Mouse (Mus musculus): Measurements from ENCODE around the gene Acvr2a. TPM values are rescaled to one million over a fixed set of nuclear protein-coding genes. Genes with fewer than 3 reads are reported as not detected.
"Not testable (repeated sequence)": the region's sequence is repeated elsewhere in the genome, so short reads cannot be mapped to it uniquely, and the experiment has no call there.

Gene Acvr2a
- polyA plus RNA-seq, 1 experiment from 2014 or later = 21.1 TPM

GRCm38 (mm10) chr2:48825878-48826277 lies 12.0 kb downstream of the Acvr2a start:
- no peaks in the 10 kb centered on the region for H3K36me3 ChIP-seq
- H3K9me3 ChIP-seq = no peaks in the 10 kb centered on the region
- peaks cover 3% of the 10 kb centered on the region; the same call in 1 of the 2 replicates for H3K4me1 ChIP-seq
- no peak overlapping the region for H3K27ac ChIP-seq
- H3K4me2 ChIP-seq (replicated peaks) = no peak overlapping the region
- no peak for ATAC-seq (ENCODE audit: low FRiP score, low read depth)
- no peak overlapping the region for H3K9ac ChIP-seq
- no peaks in the 10 kb centered on the region for H3K27me3 ChIP-seq
- 93% methylated on average over 2 of the region's 2 CpGs for WGBS
- no peak overlapping the region for H3K4me3 ChIP-seq

GRCm38 (mm10) chr2:48826380-48826779 lies 12.5 kb downstream of the Acvr2a start:
- no peak for ATAC-seq (ENCODE audit: low FRiP score, low read depth)
- Histone ChIP-seq H3K27me3 (no peaks in the 10 kb centered on the region), H3K36me3 (no peaks in the 10 kb centered on the region), H3K9ac (no peak overlapping the region), H3K9me3 (no peaks in the 10 kb centered on the region), H3K4me3 (no peak overlapping the region), H3K4me1 (peaks cover 3% of the 10 kb centered on the region; the same call in 1 of the 2 replicates), H3K4me2 (replicated peaks) (no peak overlapping the region), H3K27ac (no peak overlapping the region)

GRCm38 (mm10) chr2:48830492-48830891 lies 16.6 kb downstream of the Acvr2a start:
- Histone ChIP-seq H3K9me3 (no peaks in the 10 kb centered on the region), H3K9ac (no peak overlapping the region), H3K27ac (no peak overlapping the region), H3K36me3 (no peaks in the 10 kb centered on the region), H3K27me3 (no peaks in the 10 kb centered on the region), H3K4me1 (no peaks in the 10 kb centered on the region; the same call in 1 of the 2 replicates), H3K4me2 (replicated peaks) (no peak overlapping the region), H3K4me3 (no peak overlapping the region)
- WGBS = 76% methylated on average over 2 of the region's 2 CpGs
- ATAC-seq (ENCODE audit: low FRiP score, low read depth) = no peak

- ATAC-seq (ENCODE audit: low FRiP score, low read depth) = no peak
- Histone ChIP-seq H3K4me3 (no peak overlapping the region), H3K4me1 (no peaks in the 10 kb centered on the region), H3K27me3 (no peaks in the 10 kb centered on the region), H3K36me3 (no peaks in the 10 kb centered on the region), H3K9me3 (no peaks in the 10 kb centered on the region), H3K4me2 (replicated peaks) (no peak overlapping the region), H3K27ac (no peak overlapping the region), H3K9ac (no peak overlapping the region)
- WGBS = 74% methylated on average over 5 of the region's 5 CpGs
Observed at GRCm38 (mm10) chr2:48832305-48832704, 18.4 kb downstream of the Acvr2a start.

GRCm38 (mm10) chr2:48833884-48834450 lies 20.1 kb downstream of the Acvr2a start:
- H3K27me3 ChIP-seq = no peaks in the 10 kb centered on the region
- H3K27ac ChIP-seq = no peak overlapping the region
- WGBS = 82% methylated on average over 3 of the region's 3 CpGs
- H3K4me3 ChIP-seq = no peak overlapping the region
- H3K36me3 ChIP-seq = no peaks in the 10 kb centered on the region
- ATAC-seq (ENCODE audit: low FRiP score, low read depth) = no peak
- no peak overlapping the region for H3K4me2 ChIP-seq (replicated peaks)
- H3K9me3 ChIP-seq = no peaks in the 10 kb centered on the region
- no peak overlapping the region for H3K9ac ChIP-seq
- no peaks in the 10 kb centered on the region for H3K4me1 ChIP-seq

- Histone ChIP-seq H3K9ac (no peak overlapping the region), H3K9me3 (no peaks in the 10 kb centered on the region), H3K4me1 (no peaks in the 10 kb centered on the region), H3K27me3 (no peaks in the 10 kb centered on the region), H3K27ac (no peak overlapping the region), H3K4me3 (no peak overlapping the region), H3K4me2 (replicated peaks) (no peak overlapping the region), H3K36me3 (no peaks in the 10 kb centered on the region)
- 87% methylated on average over 3 of the region's 3 CpGs for WGBS
- ATAC-seq (ENCODE audit: low FRiP score, low read depth) = no peak
Observed at GRCm38 (mm10) chr2:48841611-48842470, 27.9 kb downstream of the Acvr2a start.

GRCm38 (mm10) chr2:48846689-48847398 lies 32.9 kb downstream of the Acvr2a start:
- Histone ChIP-seq H3K27me3 (no peaks in the 10 kb centered on the region), H3K9ac (no peak overlapping the region), H3K4me1 (no peaks in the 10 kb centered on the region), H3K9me3 (no peaks in the 10 kb centered on the region), H3K27ac (no peak overlapping the region), H3K4me3 (no peak overlapping the region), H3K36me3 (no peaks in the 10 kb centered on the region), H3K4me2 (replicated peaks) (no peak overlapping the region)
- ATAC-seq (ENCODE audit: low FRiP score, low read depth) = no peak
- WGBS = 66% methylated on average over 2 of the region's 2 CpGs

GRCm38 (mm10) chr2:48865596-48865995 lies 51.7 kb downstream of the Acvr2a start:
- not testable (repeated sequence) for H3K4me3 ChIP-seq; H3K27ac ChIP-seq; H3K27me3 ChIP-seq; ATAC-seq (ENCODE audit: low FRiP score, low read depth); H3K4me1 ChIP-seq; H3K36me3 ChIP-seq; H3K4me2 ChIP-seq (replicated peaks); H3K9ac ChIP-seq; H3K9me3 ChIP-seq
- 95% methylated on average over 6 of the region's 6 CpGs for WGBS

- no peak overlapping the region for H3K9ac ChIP-seq
- ATAC-seq (ENCODE audit: low FRiP score, low read depth) = no peak
- H3K4me1 ChIP-seq = no peaks in the 10 kb centered on the region
- H3K9me3 ChIP-seq = no peaks in the 10 kb centered on the region
- no peaks in the 10 kb centered on the region for H3K36me3 ChIP-seq
- H3K4me3 ChIP-seq = no peak overlapping the region
- no peak overlapping the region for H3K4me2 ChIP-seq (replicated peaks)
- H3K27ac ChIP-seq = no peak overlapping the region
- H3K27me3 ChIP-seq = no peaks in the 10 kb centered on the region
- 77% methylated on average over 5 of the region's 5 CpGs for WGBS
Observed at GRCm38 (mm10) chr2:48868199-48868913, 54.4 kb downstream of the Acvr2a start.

GRCm38 (mm10) chr2:48885945-48886344 lies 72.0 kb downstream of the Acvr2a start:
- Histone ChIP-seq H3K36me3 (peaks cover 6% of the 10 kb centered on the region), H3K9me3 (no peaks in the 10 kb centered on the region), H3K4me1 (peaks cover 3% of the 10 kb centered on the region; the same call in 1 of the 2 replicates), H3K27me3 (no peaks in the 10 kb centered on the region), H3K27ac (no peak overlapping the region), H3K4me3 (no peak overlapping the region), H3K9ac (no peak overlapping the region), H3K4me2 (replicated peaks) (no peak overlapping the region)
- peak; percentile 24; the same call in 1 of the 2 replicates for ATAC-seq (ENCODE audit: low FRiP score, low read depth)

GRCm38 (mm10) chr2:48895186-48895585 lies 81.3 kb downstream of the Acvr2a start:
- Histone ChIP-seq H3K4me3 (no peak overlapping the region), H3K9me3 (no peaks in the 10 kb centered on the region), H3K27me3 (no peaks in the 10 kb centered on the region), H3K4me2 (replicated peaks) (no peak overlapping the region), H3K9ac (no peak overlapping the region), H3K27ac (no peak overlapping the region), H3K36me3 (peaks cover 33% of the 10 kb centered on the region), H3K4me1 (no peaks in the 10 kb centered on the region)
- ATAC-seq (ENCODE audit: low FRiP score, low read depth) = no peak
- WGBS = 89% methylated on average over 3 of the region's 3 CpGs

- 57% methylated on average over 2 of the region's 2 CpGs for WGBS
- no peak overlapping the region for H3K4me3 ChIP-seq
- no peak overlapping the region for H3K4me2 ChIP-seq (replicated peaks)
- H3K36me3 ChIP-seq = peaks cover 34% of the 10 kb centered on the region
- H3K4me1 ChIP-seq = no peaks in the 10 kb centered on the region
- no peaks in the 10 kb centered on the region for H3K27me3 ChIP-seq
- ATAC-seq (ENCODE audit: low FRiP score, low read depth) = no peak
- H3K9me3 ChIP-seq = no peaks in the 10 kb centered on the region
- H3K9ac ChIP-seq = no peak overlapping the region
- H3K27ac ChIP-seq = no peak overlapping the region
Observed at GRCm38 (mm10) chr2:48908866-48909265, 95.0 kb downstream of the Acvr2a start.
